Mouse (Mus musculus) cerebellum, adult 2 months (tissue): ENCODE measurements at regions not wholly inside any gene's neighbourhood (a gene's known extent, or its start where the extent isn't known, plus 50 kb on each side); places are given as distances from the start of the nearest gene placed in this dataset.

ENCODE experiments used
- DNase-seq, 2 experiments: peaks; one replicate each; pipeline ENCODE4 v3.0.0; 2021
- H3K27ac ChIP-seq: fragments of 200-500 bp; 2 replicates; pipeline ENCODE4 v1.5.1; 2012; ENCODE audit warnings: low read length, control low read depth, inconsistent platforms; ENCODE audit not compliant: insufficient read depth
- H3K27me3 ChIP-seq: fragments of 200-500 bp; 2 replicates; pipeline ENCODE4 v1.6.1; 2012; ENCODE audit warnings: inconsistent platforms, mild to moderate bottlenecking, low read length, moderate library complexity; ENCODE audit not compliant: control insufficient read depth, insufficient read depth
- H3K4me1 ChIP-seq: fragments of 200-500 bp; 2 replicates; pipeline ENCODE4 v1.6.1; 2011; ENCODE audit warnings: low read length; ENCODE audit not compliant: control insufficient read depth, insufficient read depth
- H3K4me3 ChIP-seq: fragments of 200-500 bp; replicated peaks from 2 replicates; pipeline ENCODE3; 2011; ENCODE audit warnings: mild to moderate bottlenecking, low read depth, low read length, control low read depth; ENCODE audit not compliant: insufficient read depth
- CTCF ChIP-seq: fragments of 200-500 bp; IDR thresholded peaks from 2 replicates; pipeline ENCODE4 v1.5.1; 2011; ENCODE audit warnings: low read depth, mild to moderate bottlenecking, control low read depth, low read length, moderate library complexity, borderline replicate concordance; ENCODE audit not compliant: insufficient read depth
- POLR2A ChIP-seq: fragments of 200-500 bp; IDR thresholded peaks from 2 replicates; pipeline ENCODE4 v1.6.1; 2011; ENCODE audit warnings: low read length, control low read depth, borderline replicate concordance; ENCODE audit not compliant: insufficient read depth
- WGBS: fragments of 180-500 bp; shearing (Covaris S2); methylation state at CpG from one replicate; pipeline ENCODE4 v1.1.7; 2018; 5-methylcytosine and 5-hydroxymethylcytosine counted together

- no peak overlapping the region for H3K4me3 ChIP-seq
- TF ChIP-seq CTCF (no peak), POLR2A (no peak)
- WGBS: 30% methylated on average over 14 of the region's 14 CpGs
- H3K27ac ChIP-seq: no peak overlapping the region
- no peaks in the 10 kb centered on the region for H3K27me3 ChIP-seq
- H3K4me1 ChIP-seq: no peaks in the 10 kb centered on the region
- DNase-seq: no peak
Measured at GRCm38 (mm10) chr4:56638704-56639478, 101.0 kb upstream of the Gm26657 start.

DNA sequence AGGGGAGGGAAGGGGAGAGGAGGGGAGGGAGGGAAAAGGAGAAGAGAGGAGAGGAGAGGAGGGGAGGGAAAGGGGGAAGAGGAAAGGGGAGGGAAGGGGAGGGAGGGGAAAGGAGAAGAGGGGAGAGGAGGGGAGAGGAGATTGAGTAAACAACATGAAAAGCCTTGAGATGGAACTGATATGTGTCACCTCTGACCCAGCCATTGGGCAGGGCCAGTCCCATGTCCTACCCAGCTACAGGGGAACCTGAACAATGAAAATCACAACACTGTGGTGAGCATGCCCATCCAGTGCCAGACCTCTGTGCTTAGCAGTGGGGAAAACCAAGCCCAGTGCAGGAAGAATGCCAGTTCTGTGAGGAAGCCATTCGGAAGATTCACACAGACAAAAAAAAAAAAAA is 103.6 kb upstream of the Gm26657 start:
- 30% methylated on average over 1 of the region's 1 CpGs for WGBS
- H3K27me3 ChIP-seq: no peaks in the 10 kb centered on the region
- TF ChIP-seq CTCF: no peak
- no peak for TF ChIP-seq POLR2A
- no peak for DNase-seq
- H3K4me3 ChIP-seq: no peak overlapping the region
- H3K27ac ChIP-seq: no peak overlapping the region
- H3K4me1 ChIP-seq: no peaks in the 10 kb centered on the region

GRCm38 (mm10) chr4:56633528-56633927 is 106.3 kb upstream of the Gm26657 start:
- no peak for TF ChIP-seq CTCF
- no peak for TF ChIP-seq POLR2A
- 76% methylated on average over 4 of the region's 4 CpGs for WGBS
- no peaks in the 10 kb centered on the region for H3K27me3 ChIP-seq
- H3K27ac ChIP-seq: no peak overlapping the region
- no peaks in the 10 kb centered on the region for H3K4me1 ChIP-seq
- no peak overlapping the region for H3K4me3 ChIP-seq
- DNase-seq: no peak

DNA sequence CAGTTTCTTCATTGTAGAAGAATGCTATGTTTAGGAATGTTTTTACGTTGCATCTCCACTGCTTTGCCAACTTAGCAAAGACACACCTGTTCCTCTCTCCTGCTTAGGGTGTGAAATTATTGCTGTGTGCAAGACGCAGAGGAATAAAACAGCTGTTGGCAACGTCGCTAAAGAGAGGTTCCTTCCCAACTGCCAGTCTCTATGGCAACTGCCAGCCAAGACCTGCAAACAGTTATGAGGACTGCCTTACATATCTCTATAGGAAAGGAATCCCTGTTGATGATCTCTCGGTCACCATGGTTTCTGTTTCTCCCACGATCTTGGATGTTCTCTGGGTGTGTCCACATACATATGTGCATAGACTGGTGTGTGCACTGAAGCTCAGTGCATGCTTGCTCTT is 109.6 kb upstream of the Gm26657 start:
- Histone ChIP-seq H3K27ac (no peak overlapping the region), H3K4me1 (no peaks in the 10 kb centered on the region), H3K4me3 (no peak overlapping the region), H3K27me3 (no peaks in the 10 kb centered on the region)
- no peak for DNase-seq
- 33% methylated on average over 6 of the region's 6 CpGs for WGBS
- no peak for TF ChIP-seq POLR2A
- no peak for TF ChIP-seq CTCF

DNA sequence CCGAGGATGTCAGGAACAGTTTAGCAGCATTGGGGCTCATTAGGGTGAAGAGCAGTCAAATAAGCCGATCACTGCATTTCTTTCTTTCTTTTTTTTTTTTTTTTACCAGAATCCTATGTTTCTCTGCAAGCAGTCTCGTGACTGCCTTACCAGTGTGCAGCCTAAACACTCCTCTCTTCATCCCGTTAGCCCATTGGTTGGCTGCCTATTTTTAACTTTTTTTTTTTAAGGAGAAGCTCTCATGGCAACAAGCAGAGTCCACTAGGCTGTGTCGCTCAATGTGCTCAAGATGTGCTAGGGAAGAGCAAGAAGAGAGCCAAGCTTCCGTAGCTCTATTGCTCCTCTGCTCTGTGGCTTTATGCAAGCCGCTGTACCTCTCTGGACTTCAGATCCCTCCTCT is 112.7 kb upstream of the Gm26657 start:
- H3K4me3 ChIP-seq: no peak overlapping the region
- WGBS: 64% methylated on average over 7 of the region's 7 CpGs
- no peaks in the 10 kb centered on the region for H3K27me3 ChIP-seq
- H3K27ac ChIP-seq: no peak overlapping the region
- H3K4me1 ChIP-seq: no peaks in the 10 kb centered on the region
- DNase-seq: no peak
- TF ChIP-seq CTCF (no peak), POLR2A (no peak)

DNA sequence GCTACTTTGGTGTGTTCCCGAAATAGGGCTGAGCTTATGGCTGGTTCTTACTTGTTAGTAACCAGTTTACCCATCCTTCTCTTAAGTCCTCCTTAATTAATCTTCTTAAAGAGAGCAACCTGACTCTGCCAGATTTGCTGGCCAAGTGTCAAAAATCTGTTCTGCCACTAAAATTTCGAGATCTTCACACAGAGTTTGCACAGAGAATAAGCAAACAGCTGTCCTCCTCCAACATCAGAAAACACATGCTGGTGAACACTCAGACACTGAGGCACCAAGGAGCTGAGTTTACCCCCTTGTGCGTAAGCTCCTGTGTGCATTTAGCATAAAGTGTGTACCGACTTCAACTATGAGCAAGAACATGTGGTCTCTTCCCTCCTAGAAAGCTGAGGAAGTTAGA is 118.1 kb upstream of the Gm26657 start:
- Histone ChIP-seq H3K4me3 (no peak overlapping the region), H3K27me3 (no peaks in the 10 kb centered on the region), H3K27ac (no peak overlapping the region), H3K4me1 (no peaks in the 10 kb centered on the region)
- WGBS: 62% methylated on average over 4 of the region's 4 CpGs
- DNase-seq: no peak
- TF ChIP-seq CTCF: no peak
- no peak for TF ChIP-seq POLR2A

GRCm38 (mm10) chr4:56621356-56621755 is 118.5 kb upstream of the Gm26657 start:
- Histone ChIP-seq H3K27me3 (no peaks in the 10 kb centered on the region), H3K4me3 (no peak overlapping the region), H3K4me1 (no peaks in the 10 kb centered on the region), H3K27ac (no peak overlapping the region)
- TF ChIP-seq CTCF (no peak), POLR2A (no peak)
- WGBS: 88% methylated on average over 1 of the region's 1 CpGs
- DNase-seq: no peak

- no peak for DNase-seq
- 96% methylated on average over 7 of the region's 7 CpGs for WGBS
Measured at GRCm38 (mm10) chr4:56620628-56621027, 119.2 kb upstream of the Gm26657 start.

More at GRCm38 (mm10) chr4:56620628-56621027, 119.2 kb upstream of the Gm26657 start:
- Histone ChIP-seq H3K4me3 (no peak overlapping the region), H3K27ac (no peak overlapping the region), H3K4me1 (no peaks in the 10 kb centered on the region), H3K27me3 (no peaks in the 10 kb centered on the region)
- TF ChIP-seq POLR2A: no peak
- no peak for TF ChIP-seq CTCF
